Mouse (Mus musculus) heart, postnatal 14 days (tissue): Measurements from ENCODE around the gene Muc13. TPM values are rescaled to one million over a fixed set of nuclear protein-coding genes. Genes with fewer than 3 reads are reported as not detected.

Experiments used
- DNase-seq, 2 experiments: peaks; one replicate each; pipeline ENCODE4 v3.0.0; 2021 to 2022
- intact Hi-C: fragments of 180-260 bp; cut with DNase I; formaldehyde crosslinking; loops from one replicate; pipeline ENCODE4 v1.15.1; 2025
- total RNA-seq, 2 experiments: library from RNA; stranded (reverse); gene quantifications; 2 replicates each; pipeline ENCODE4 v1.2.3; 2021

Muc13 gene
- total RNA-seq, 2 experiments from 2014 or later = 0.12 to 0.17 TPM

DNA sequence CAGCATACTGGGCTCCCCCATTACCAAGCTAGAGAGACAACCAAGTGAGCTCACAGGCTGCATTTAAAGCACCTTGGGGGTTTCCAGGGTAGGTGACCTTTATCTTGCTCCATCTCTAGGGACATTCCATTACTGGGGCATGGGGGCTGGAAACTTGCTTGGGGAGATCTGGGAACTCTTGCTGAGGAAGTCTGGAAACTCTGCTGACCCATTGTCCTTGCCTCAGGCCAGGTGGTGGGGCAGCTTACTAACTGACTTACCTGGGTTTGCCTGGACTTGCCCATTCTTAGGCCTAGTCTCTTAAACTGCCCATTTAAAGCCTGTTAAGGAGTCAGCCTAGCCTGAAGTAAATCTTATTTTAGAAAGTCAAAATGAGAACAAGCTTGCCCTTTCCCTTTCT lies 59.4 kb downstream of the Muc13 start:
- intact Hi-C loops = no loop called here
- no peak for DNase-seq

GRCm38 (mm10) chr16:33858766-33859165 lies 64.9 kb downstream of the Muc13 start:
- no peak for DNase-seq
- intact Hi-C loops = no loop called here

- no peak for DNase-seq
- intact Hi-C loops = no loop called here
Measured at GRCm38 (mm10) chr16:33859380-33859779, 65.5 kb downstream of the Muc13 start.

GRCm38 (mm10) chr16:33859988-33860700 lies 66.3 kb downstream of the Muc13 start:
- intact Hi-C loops = no loop called here

DNA sequence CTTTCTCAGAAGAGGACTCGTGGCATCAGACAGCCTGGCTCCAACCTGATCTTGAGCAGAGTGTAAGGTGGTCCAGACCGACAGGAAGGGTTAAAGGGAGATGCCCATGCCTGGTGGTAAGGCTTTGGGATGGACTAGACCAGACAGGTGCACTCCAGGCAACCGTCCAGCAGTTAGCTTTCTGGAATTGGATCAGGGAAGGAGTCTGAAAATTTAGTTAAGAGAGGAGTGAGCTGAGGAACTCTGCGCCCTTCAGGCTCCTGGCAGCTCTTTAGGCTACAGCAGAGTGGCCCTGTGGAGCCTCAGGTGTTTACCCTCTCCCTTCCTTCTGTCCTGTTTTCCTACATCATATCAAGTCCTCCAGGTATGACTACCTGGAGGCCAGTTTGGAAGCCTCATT lies 68.6 kb downstream of the Muc13 start:
- DNase-seq = no peak
- intact Hi-C loops = no loop called here

More at GRCm38 (mm10) chr16:33859988-33860700, 66.3 kb downstream of the Muc13 start:
- peak; percentile 78 to 88 for DNase-seq

DNA sequence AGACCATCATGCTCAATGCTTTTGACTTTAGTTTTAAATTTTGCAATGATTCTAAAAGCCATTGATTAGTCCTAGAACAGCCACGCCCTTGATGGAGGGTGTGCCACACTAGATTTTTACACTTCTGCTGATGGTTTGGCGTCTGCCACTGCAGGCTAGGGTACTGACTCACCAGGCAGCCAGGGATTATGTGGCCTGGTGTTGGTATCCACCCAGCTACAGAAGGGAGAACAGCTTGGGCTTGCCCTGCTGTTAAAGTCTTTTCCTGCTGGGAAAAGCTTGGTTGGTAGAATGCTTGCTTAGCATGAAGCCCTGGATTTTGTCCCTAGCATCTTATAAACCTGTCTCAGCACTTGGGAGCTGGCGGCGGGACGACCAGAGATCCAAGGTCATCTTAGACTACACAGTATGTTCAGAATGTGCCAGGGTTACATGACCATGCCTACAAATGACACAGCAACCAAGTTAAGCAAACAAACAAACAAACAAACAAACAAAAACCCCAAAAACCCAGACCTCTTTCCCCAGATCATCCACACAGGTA lies 69.4 kb downstream of the Muc13 start:
- DNase-seq = no peak
- intact Hi-C loops = no loop called here

Other genes starting within 250 kb of the Muc13 start
- 100 to 1,000 TPM; 199 to 203 TPM for gene Heg1, start 109.7 kb upstream of the Muc13 start, total RNA-seq
- gene Itgb5, start 35.6 kb downstream of the Muc13 start, total RNA-seq = 10 to 100 TPM; 66.7 to 72.8 TPM
- 1 to 10 TPM; 9.2 TPM for gene Umps, start 173.0 kb downstream of the Muc13 start, total RNA-seq